Mouse (Mus musculus): ENCODE measurements at regions not wholly inside any gene's neighbourhood (a gene's known extent, or its start where the extent isn't known, plus 50 kb on each side); places are given as distances from the start of the nearest gene placed in this dataset.
"Not testable (repeated sequence)": the region's sequence is repeated elsewhere in the genome, so short reads cannot be mapped to it uniquely, and the experiment has no call there.

- ATAC-seq (ENCODE audit: poor library complexity, severe bottlenecking): no peak
Observed at GRCm38 (mm10) chr8:60728339-60728738, 95.7 kb downstream of the Mfap3l start.

GRCm38 (mm10) chr8:60732545-60732944, 99.9 kb downstream of the Mfap3l start:
- no peak for ATAC-seq (ENCODE audit: poor library complexity, severe bottlenecking)

GRCm38 (mm10) chr8:60735961-60736360, 103.3 kb downstream of the Mfap3l start:
- ATAC-seq (ENCODE audit: poor library complexity, severe bottlenecking): no peak

GRCm38 (mm10) chr8:60736401-60736800, 103.8 kb downstream of the Mfap3l start:
- no peak for ATAC-seq (ENCODE audit: poor library complexity, severe bottlenecking)

GRCm38 (mm10) chr8:60736913-60737312, 104.3 kb downstream of the Mfap3l start:
- ATAC-seq (ENCODE audit: poor library complexity, severe bottlenecking): no peak

GRCm38 (mm10) chr8:60737616-60738015, 105.0 kb downstream of the Mfap3l start:
- no peak for ATAC-seq (ENCODE audit: poor library complexity, severe bottlenecking)

- ATAC-seq (ENCODE audit: poor library complexity, severe bottlenecking): no peak
Observed at GRCm38 (mm10) chr8:60745877-60746276, 113.2 kb downstream of the Mfap3l start.

GRCm38 (mm10) chr8:60746486-60746885, 113.9 kb downstream of the Mfap3l start:
- ATAC-seq (ENCODE audit: poor library complexity, severe bottlenecking): no peak

- ATAC-seq (ENCODE audit: poor library complexity, severe bottlenecking): no peak
Observed at GRCm38 (mm10) chr8:60755704-60756415, 123.2 kb downstream of the Mfap3l start.

GRCm38 (mm10) chr8:60763959-60764358, 126.3 kb upstream of the Hpf1 start:
- ATAC-seq (ENCODE audit: poor library complexity, severe bottlenecking): no peak

GRCm38 (mm10) chr8:60773350-60773749, 116.9 kb upstream of the Hpf1 start:
- no peak for ATAC-seq (ENCODE audit: poor library complexity, severe bottlenecking)

- not testable (repeated sequence) for ATAC-seq (ENCODE audit: poor library complexity, severe bottlenecking)
Observed at GRCm38 (mm10) chr8:60776251-60776650, 114.0 kb upstream of the Hpf1 start.

GRCm38 (mm10) chr8:60785049-60785448, 105.2 kb upstream of the Hpf1 start:
- no peak for ATAC-seq (ENCODE audit: poor library complexity, severe bottlenecking)

GRCm38 (mm10) chr8:60790453-60790852, 99.8 kb upstream of the Hpf1 start:
- no peak for ATAC-seq (ENCODE audit: poor library complexity, severe bottlenecking)

- ATAC-seq (ENCODE audit: poor library complexity, severe bottlenecking): peak; percentile 63
Observed at GRCm38 (mm10) chr8:60792518-60792917, 97.7 kb upstream of the Hpf1 start.

GRCm38 (mm10) chr8:60804787-60805186, 85.4 kb upstream of the Hpf1 start:
- peak; percentile 77 for ATAC-seq (ENCODE audit: poor library complexity, severe bottlenecking)

- no peak for ATAC-seq (ENCODE audit: poor library complexity, severe bottlenecking)
Observed at GRCm38 (mm10) chr8:60806772-60807171, 83.4 kb upstream of the Hpf1 start.

GRCm38 (mm10) chr8:60809806-60810205, 80.4 kb upstream of the Hpf1 start:
- ATAC-seq (ENCODE audit: poor library complexity, severe bottlenecking): no peak

GRCm38 (mm10) chr8:60810955-60811354, 79.3 kb upstream of the Hpf1 start:
- ATAC-seq (ENCODE audit: poor library complexity, severe bottlenecking): no peak

- no peak for ATAC-seq (ENCODE audit: poor library complexity, severe bottlenecking)
Observed at GRCm38 (mm10) chr8:60825676-60826442, 64.4 kb upstream of the Hpf1 start.

GRCm38 (mm10) chr8:60827241-60827640, 63.0 kb upstream of the Hpf1 start:
- ATAC-seq (ENCODE audit: poor library complexity, severe bottlenecking): no peak

- ATAC-seq (ENCODE audit: poor library complexity, severe bottlenecking): no peak
Observed at GRCm38 (mm10) chr8:60829093-60829492, 61.1 kb upstream of the Hpf1 start.
